Mouse (Mus musculus) small intestine, adult 2 months (tissue): ENCODE data around the gene Rapgef1.

Experiments
- CTCF ChIP-seq: fragments of 200-500 bp; IDR thresholded peaks from 2 replicates; pipeline ENCODE4 v1.5.1; 2012; ENCODE audit warnings: low read depth, mild to moderate bottlenecking, control low read depth, inconsistent platforms, low read length, moderate library complexity, mixed read lengths; ENCODE audit not compliant: insufficient replicate concordance, insufficient read length; ENCODE audit errors: extremely low read depth
- POLR2A ChIP-seq: fragments of 200-500 bp; IDR thresholded peaks from 2 replicates; pipeline ENCODE4 v1.6.1; 2012; ENCODE audit warnings: low read depth, mild to moderate bottlenecking, control low read depth, inconsistent platforms, low read length, moderate library complexity

DNA sequence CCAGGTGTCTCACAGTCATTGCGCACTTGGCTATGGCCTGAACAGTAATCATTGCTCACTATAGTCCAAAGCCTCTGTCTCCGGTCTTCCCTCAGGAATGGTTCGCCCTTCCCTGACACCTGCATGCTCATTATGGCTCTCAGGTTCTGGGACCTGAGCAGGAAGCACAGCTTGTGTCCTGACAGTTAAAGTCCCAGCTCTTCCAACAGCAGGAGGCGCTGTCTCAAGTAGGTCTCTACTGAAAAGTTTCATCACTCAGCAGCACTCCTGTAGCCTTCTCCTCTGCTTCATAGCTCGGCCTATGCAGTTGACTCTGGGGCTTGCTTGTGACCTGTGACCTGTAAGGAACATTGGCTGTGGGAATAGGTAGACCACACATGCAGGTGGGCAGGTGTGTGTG lies 45.9 kb downstream of the Rapgef1 start:
- peak; percentile 34; the same call in 1 of the 2 replicates for TF ChIP-seq CTCF
- TF ChIP-seq POLR2A = no peak
